Mouse (Mus musculus) limb, embryonic 14.5 days (tissue): ENCODE measurements around the gene Rps21. TPM values are rescaled to one million over a fixed set of nuclear protein-coding genes. Genes with fewer than 3 reads are reported as not detected.

Source experiments
- ATAC-seq: fragments of 200-750 bp; cut with Nextera tagmentation; 2 replicates; pipeline ENCODE4 v1.8.0; 2017; ENCODE audit warnings: low read depth, moderate number of reproducible peaks, moderate TSS enrichment; ENCODE audit not compliant: low FRiP score
- DNase-seq: peaks from one replicate; pipeline ENCODE4 v3.0.0-alpha.2; 2015; ENCODE audit warnings: low spot score
- H3K27ac ChIP-seq: fragments of 300-500 bp; sonication (generic); replicated peaks from 2 replicates; pipeline ENCODE4 v1.5.1; 2014; ENCODE audit warnings: low read depth, mild to moderate bottlenecking, low read length, moderate library complexity, mixed read lengths
- H3K27me3 ChIP-seq: fragments of 300-500 bp; sonication (generic); 2 replicates; pipeline ENCODE4 v1.6.1; 2014; ENCODE audit warnings: low read length, mixed read lengths; ENCODE audit not compliant: control insufficient read depth, insufficient read depth
- H3K36me3 ChIP-seq: fragments of 300-500 bp; sonication (generic); 2 replicates; pipeline ENCODE4 v1.6.1; 2014; ENCODE audit warnings: mild to moderate bottlenecking, low read length, moderate library complexity, mixed read lengths; ENCODE audit not compliant: control insufficient read depth, insufficient read depth
- H3K4me1 ChIP-seq: fragments of 300-500 bp; sonication (generic); 2 replicates; pipeline ENCODE4 v1.6.1; 2014; ENCODE audit warnings: antibody characterized with exemption, low read length, mixed read lengths; ENCODE audit not compliant: control insufficient read depth, insufficient read depth
- H3K4me2 ChIP-seq: fragments of 300-500 bp; sonication (generic); replicated peaks from 2 replicates; pipeline ENCODE4 v1.6.1; 2014; ENCODE audit warnings: low read depth, mild to moderate bottlenecking, low read length, moderate library complexity; ENCODE audit not compliant: severe bottlenecking
- H3K4me3 ChIP-seq: fragments of 300-500 bp; sonication (generic); replicated peaks from 2 replicates; pipeline ENCODE4 v1.5.1; 2014; ENCODE audit warnings: low read length
- H3K9ac ChIP-seq: fragments of 300-500 bp; sonication (generic); 2 replicates; pipeline ENCODE4 v1.6.1; 2014; ENCODE audit warnings: mild to moderate bottlenecking, low read depth, low read length, moderate library complexity; ENCODE audit not compliant: severe bottlenecking
- H3K9me3 ChIP-seq: fragments of 300-500 bp; sonication (generic); 2 replicates; pipeline ENCODE4 v1.6.1; 2016; ENCODE audit warnings: low read length; ENCODE audit not compliant: control insufficient read depth
- POLR2A ChIP-seq: fragments of 200-500 bp; IDR thresholded peaks from 2 replicates; pipeline ENCODE4 v1.8.0; 2012; ENCODE audit warnings: inconsistent platforms, mild to moderate bottlenecking, moderate library complexity, borderline replicate concordance; ENCODE audit not compliant: insufficient read depth, insufficient read length; ENCODE audit errors: extremely low read depth
- WGBS: fragments of 180-500 bp; shearing (Covaris S2); extraction: QIAGEN DNeasy Blood & Tissue Kit; methylation state at CpG from one replicate; pipeline ENCODE4 v1.1.7; 2014; 5-methylcytosine and 5-hydroxymethylcytosine counted together
- polyA plus RNA-seq, 2 experiments: library from polyadenylated mRNA; depleted of rRNA in 1 of 2; stranded (reverse) in 1 of 2; unstranded in 1 of 2; fragments of >200 nt; fragmentation: Nextera tagmentation in 1 of 2; extraction: Ambion mirVana in 1 of 2; gene quantifications; 2 replicates each; pipeline versions ENCODE4 v1.2.1 to v1.2.3; 2012 to 2014

The Rps21 gene
- polyA plus RNA-seq, 2 experiments, result 729 to 4,219 TPM

GRCm38 (mm10) chr2:180292906-180293305 is 35.7 kb downstream of the Rps21 start:
- DNase-seq (no peak), ATAC-seq (no peak)
- Histone ChIP-seq H3K27ac (no peak overlapping the region), H3K27me3 (no peaks in the 10 kb centered on the region), H3K9ac (no peak overlapping the region), H3K4me3 (no peak overlapping the region), H3K4me1 (no peaks in the 10 kb centered on the region), H3K4me2 (no peak overlapping the region), H3K9me3 (no peaks in the 10 kb centered on the region), H3K36me3 (no peaks in the 10 kb centered on the region)
- 63% methylated on average over 8 of the region's 8 CpGs for WGBS
- no peak for TF ChIP-seq POLR2A

GRCm38 (mm10) chr2:180300252-180300651 is 43.1 kb downstream of the Rps21 start:
- H3K4me2 ChIP-seq, result no peak overlapping the region
- H3K9me3 ChIP-seq, result 0 out of 2 replicates have a peak, but pooled peaks cover 5% of the 10 kb centered on the region
- no peak for ATAC-seq

GRCm38 (mm10) chr2:180300771-180301170 is 43.6 kb downstream of the Rps21 start:
- TF ChIP-seq POLR2A, result no peak
- ATAC-seq (no peak), DNase-seq (no peak)
- Histone ChIP-seq H3K9me3 (0 out of 2 replicates have a peak, but pooled peaks cover 5% of the 10 kb centered on the region), H3K4me1 (no peaks in the 10 kb centered on the region), H3K36me3 (no peaks in the 10 kb centered on the region), H3K4me2 (no peak overlapping the region), H3K27ac (no peak overlapping the region), H3K4me3 (no peak overlapping the region), H3K27me3 (no peaks in the 10 kb centered on the region), H3K9ac (no peak overlapping the region)
- 29% methylated on average over 5 of the region's 5 CpGs for WGBS

More at GRCm38 (mm10) chr2:180300252-180300651, 43.1 kb downstream of the Rps21 start:
- H3K4me1 ChIP-seq, result no peaks in the 10 kb centered on the region
- no peak for DNase-seq
- H3K27me3 ChIP-seq, result no peaks in the 10 kb centered on the region
- no peak for TF ChIP-seq POLR2A
- no peak overlapping the region for H3K9ac ChIP-seq
- H3K4me3 ChIP-seq, result no peak overlapping the region
- 74% methylated on average over 2 of the region's 2 CpGs for WGBS
- no peaks in the 10 kb centered on the region for H3K36me3 ChIP-seq
- no peak overlapping the region for H3K27ac ChIP-seq

GRCm38 (mm10) chr2:180302201-180302600 is 45.0 kb downstream of the Rps21 start:
- no peak for ATAC-seq

GRCm38 (mm10) chr2:180303468-180303867 is 46.3 kb downstream of the Rps21 start:
- Histone ChIP-seq H3K4me2 (no peak overlapping the region), H3K4me3 (no peak overlapping the region), H3K9me3 (0 out of 2 replicates have a peak, but pooled peaks cover 5% of the 10 kb centered on the region), H3K4me1 (no peaks in the 10 kb centered on the region), H3K27me3 (no peaks in the 10 kb centered on the region), H3K9ac (no peak overlapping the region), H3K27ac (no peak overlapping the region), H3K36me3 (no peaks in the 10 kb centered on the region)
- ATAC-seq, result no peak
- no peak for TF ChIP-seq POLR2A
- 39% methylated on average over 12 of the region's 12 CpGs for WGBS
- DNase-seq, result no peak

More at GRCm38 (mm10) chr2:180302201-180302600, 45.0 kb downstream of the Rps21 start:
- Histone ChIP-seq H3K4me3 (no peak overlapping the region), H3K27ac (no peak overlapping the region), H3K27me3 (no peaks in the 10 kb centered on the region), H3K9ac (no peak overlapping the region), H3K9me3 (0 out of 2 replicates have a peak, but pooled peaks cover 5% of the 10 kb centered on the region), H3K4me1 (no peaks in the 10 kb centered on the region), H3K4me2 (no peak overlapping the region), H3K36me3 (no peaks in the 10 kb centered on the region)
- TF ChIP-seq POLR2A, result no peak
- 84% methylated on average over 4 of the region's 4 CpGs for WGBS
- DNase-seq, result no peak
